Mouse (Mus musculus) cerebellum, adult 11-12 months (tissue): ENCODE measurements around the gene Polr2a.
"Not testable (repeated sequence)": the region's sequence is repeated elsewhere in the genome, so short reads cannot be mapped to it uniquely, and the experiment has no call there.

Experiments used
- DNase-seq: peaks from one replicate; pipeline ENCODE4 v3.0.0; 2022

Polr2a gene

DNA sequence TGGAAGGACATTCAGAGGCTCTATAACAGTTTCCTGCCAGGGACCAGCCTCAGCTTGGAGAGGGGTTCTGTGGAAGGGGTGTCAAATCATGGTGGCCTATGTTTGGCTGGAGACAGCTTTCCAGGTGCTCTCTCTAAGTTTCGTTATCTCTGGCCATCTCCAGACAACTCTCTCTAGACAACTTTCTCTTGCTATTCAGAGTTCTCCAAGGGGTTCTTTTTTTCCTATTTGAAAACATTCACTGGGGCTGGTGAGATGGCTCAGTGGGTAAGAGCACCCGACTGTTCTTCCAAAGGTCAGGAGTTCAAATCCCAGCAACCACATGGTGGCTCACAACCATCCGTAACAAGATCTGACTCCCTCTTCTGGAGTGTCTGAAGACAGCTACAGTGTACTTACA lies 55.1 kb downstream of the Polr2a start:
- not testable (repeated sequence) for DNase-seq

DNA sequence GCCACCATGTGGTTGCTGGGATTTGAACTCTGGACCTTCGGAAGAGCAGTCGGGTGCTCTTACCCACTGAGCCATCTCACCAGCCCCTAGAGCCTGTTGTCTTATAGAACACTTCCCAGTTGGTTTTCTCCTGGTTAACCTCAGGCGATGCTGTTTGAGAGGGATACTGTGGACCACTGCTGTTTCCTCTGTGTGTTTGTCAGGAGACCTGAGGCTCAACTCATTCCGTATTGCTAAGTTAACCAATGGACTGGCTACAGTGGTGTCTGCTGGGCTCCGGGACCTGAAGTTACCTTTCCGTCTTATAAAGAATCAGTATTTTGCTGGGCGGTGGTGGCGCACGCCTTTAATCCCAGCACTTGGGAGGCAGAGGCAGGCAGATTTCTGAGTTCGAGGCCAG lies 55.6 kb downstream of the Polr2a start:
- DNase-seq = not testable (repeated sequence)

DNA sequence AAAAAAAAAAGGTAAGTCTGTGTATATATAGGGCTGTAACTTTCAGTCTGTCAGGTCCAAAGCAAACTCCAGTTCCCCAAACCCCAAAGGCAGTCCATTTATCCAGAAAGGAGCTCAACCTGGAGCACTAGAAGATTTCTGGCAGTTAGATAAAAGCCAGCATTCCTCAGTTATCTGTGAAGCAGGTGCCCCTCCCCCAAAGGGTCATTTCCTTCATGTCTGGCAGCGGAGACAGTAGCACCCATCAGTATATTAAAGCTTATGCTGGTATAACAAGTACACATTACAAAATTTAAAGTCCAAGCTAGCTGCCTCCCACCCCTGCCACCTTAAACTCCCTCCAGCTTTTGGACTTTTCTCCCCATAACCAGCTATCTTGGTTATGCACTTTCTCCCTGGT lies 58.8 kb downstream of the Polr2a start:
- DNase-seq = no peak

DNA sequence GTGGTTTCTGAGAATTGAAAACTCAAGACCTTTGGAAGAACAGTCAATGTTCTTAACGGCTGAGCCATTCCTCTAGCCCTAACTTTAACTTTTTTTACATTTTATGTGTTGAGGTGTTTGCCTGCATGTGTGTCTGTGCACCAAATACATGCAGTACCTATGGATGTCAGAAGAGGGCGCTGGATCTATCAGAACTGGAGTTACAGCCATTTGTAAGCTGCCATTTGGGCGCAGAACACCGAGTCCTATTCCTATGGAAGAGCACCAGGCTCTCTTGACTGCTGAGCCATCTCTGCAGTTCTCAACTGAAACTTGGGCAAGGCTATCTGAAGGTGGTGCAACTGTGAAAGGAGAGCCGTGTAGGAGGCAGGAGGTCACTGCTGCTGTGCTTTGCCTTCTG lies 59.9 kb downstream of the Polr2a start:
- DNase-seq = no peak

DNA sequence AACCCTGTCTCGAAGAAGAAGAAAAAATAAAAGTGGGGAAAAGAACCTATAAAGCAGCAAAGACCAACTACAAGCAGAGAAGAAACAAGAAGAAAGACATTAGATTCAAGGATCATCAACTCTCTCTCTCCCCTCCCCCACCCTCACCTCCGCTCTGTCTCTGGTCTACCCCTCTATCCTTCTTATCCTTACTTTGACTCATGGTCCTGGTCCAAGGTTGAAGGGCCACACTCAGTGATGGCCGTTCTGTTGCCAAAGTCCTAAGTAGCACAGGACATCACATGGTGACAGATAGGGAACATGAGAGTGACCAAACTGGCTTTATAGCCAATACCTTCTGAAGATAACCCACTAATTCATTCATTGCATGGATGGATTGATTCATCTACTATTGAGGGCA lies 61.0 kb downstream of the Polr2a start:
- no peak for DNase-seq

DNA sequence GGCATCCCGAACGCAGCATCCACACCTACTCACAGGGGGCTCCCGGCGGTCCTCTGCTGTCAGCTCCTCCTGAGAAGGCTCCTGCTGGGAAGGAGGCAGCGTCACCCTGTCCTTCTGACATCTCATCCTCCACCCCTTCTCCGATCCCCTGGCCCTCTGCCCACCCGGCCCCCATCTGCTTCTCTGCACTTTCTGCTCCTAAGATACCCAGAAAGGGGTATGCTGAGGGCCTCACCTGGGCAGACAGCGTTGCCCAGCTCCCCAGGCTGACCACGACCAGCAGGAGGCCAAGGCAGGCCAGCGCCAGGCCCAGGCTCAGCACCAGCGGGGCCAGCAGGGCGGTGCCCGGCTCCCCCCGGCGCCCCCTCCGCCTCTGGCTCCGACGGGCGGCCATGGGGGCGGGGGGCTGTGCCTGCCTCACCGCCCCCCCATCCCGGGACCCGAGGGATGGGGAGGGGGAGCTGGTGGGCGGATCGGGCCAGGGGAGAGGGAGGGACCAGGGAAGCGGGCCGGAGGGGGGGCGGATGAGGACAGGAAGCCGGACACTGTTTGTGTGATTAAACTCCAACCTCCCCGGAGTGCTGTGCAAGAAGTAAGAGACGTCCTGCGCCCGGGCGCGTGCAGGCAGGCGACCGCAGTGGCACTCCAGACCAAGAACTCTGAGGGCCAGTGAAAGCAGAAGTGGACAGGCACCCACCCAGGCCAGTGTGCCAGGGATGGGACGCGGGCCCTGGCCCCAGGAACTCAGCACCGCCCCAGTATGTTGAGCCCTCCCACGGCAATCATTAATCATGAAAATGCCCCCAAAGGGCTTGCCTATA lies 62.9 kb downstream of the Polr2a start, which contains the start of the genes Tnfsf12 and Tnfsfm13:
Tnfsf12 (minus strand) TSS at position 489 of the 821 bp plus-strand sequence.
Tnfsfm13 (minus strand) TSS at position 738 of the 821 bp plus-strand sequence.
- DNase-seq = peak; percentile 77

DNA sequence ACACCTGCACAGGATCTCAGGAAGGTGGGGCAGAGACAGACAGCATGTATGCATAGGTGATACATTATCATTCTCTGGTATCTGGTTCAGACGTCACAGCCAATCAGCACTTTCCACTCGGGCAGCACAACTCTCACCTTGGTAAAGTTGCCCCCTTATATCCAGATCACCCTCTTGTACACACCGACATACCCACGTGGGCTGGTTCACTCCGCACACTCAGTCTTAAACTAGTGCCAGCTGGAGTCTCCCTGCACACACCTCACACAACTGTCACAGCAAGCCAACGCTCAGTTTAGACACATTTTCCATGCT lies 63.4 kb downstream of the Polr2a start:
- DNase-seq = no peak

DNA sequence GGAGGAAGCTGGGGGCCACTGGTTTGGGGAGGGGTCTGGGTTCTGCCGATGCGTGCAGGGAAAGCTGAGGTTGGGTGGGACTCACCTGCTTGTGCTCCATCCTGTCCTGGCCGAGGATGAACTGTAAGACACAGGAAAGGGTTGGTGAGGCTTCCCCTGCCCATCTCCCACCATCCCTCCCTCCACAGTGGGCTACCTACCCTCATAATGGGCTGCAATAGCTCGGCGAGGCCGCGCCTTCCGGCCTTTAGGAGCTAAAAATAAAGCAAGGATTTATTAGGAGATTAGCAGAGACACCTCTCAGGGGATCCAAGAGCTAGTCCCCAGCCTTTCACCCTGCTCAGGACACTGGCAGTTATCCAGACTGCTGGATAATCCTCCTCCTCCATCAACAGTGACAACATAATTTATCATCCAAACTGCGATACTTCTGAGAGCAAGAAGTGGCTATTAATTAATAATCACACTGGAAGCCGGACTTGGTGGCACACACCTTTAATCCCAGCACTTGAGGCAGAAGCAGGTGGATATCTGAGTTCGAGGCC lies 64.9 kb downstream of the Polr2a start:
- no peak for DNase-seq

DNA sequence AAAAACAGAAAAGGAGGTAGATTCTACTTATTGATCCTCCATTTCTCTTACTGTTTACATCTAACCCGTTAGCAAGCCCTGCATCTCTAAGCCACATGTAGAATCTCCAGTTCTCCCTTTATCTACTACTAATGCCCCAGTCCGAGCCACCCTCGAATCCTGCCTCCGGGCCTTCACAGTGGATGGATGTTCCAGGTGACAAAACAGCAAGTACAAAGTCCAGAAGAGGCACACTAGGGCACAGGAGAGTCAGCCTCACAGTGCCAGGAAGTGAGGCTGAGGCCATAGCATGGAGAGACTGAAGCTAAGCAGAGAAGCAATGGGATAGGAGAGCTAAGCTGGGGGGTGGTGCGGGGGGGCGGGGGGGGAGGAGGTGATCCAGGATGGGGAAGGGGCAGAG lies 65.6 kb downstream of the Polr2a start:
- no peak for DNase-seq

DNA sequence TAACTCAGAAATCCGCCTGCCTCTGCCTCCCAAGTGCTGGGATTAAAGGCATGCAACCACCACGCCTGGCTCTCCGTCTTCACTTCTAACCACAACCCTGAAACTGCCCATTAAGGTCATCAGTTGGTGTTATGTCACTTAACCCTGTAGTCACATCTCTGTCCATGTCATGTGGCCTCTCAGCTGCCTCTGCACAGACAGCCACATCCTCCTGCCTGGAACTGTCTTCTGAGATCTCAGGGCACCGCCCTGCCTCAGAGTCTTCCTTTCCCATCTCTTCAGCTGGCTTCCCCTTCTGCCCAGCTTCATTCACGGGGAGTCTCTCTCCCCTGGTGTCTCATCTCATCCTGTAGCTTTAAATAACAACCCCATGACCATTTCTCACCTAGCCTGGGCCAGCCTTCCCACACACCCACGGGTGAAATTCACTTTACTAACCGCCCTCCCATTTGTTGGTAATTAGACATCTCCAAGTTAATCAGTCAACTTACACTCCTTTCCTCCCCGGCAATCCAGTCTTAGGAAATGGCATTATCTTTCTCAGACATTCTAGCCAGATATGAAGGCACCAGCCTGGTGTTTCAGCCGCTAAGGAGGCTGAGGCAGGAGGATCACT lies 66.1 kb downstream of the Polr2a start:
- no peak for DNase-seq

DNA sequence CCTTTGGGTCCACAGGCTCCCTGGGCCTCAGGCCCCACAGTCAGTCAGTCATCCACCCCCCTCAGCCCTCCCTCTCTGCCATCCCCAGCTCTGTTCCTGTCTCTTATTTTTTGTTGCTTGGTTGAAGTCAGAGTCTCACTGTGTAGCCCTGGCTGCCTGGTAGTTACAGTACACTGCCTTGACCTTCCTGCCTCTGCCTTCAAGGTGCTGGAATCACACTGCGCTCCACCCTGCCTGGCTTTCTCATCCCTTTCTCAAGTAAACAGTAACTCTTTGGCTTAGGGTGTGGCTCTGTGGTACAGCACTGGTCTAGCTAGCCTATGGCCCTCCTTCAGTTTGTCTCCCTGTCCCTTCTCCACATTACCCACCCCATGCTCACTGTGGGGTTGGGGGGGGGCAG lies 68.5 kb downstream of the Polr2a start:
- DNase-seq = no peak

DNA sequence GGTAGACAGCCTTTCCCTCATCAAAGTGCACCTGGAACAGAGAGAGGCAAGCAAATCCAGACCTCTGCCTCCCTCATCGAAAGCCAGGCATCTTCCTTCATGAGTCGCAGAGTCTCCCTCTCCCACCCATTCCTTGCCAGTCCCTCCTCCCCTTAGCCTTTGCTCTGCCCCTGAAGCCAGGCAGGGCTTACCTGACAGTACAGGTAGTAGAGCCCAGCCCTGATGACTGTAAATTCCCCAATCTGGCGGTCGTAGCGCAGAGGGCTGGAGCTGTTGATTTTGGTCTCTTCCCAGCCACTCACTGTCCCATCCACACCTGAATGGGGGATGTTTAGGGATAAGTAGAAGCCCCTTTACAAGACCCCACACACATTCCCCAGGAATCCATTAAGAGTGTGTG lies 71.4 kb downstream of the Polr2a start:
- DNase-seq = no peak

DNA sequence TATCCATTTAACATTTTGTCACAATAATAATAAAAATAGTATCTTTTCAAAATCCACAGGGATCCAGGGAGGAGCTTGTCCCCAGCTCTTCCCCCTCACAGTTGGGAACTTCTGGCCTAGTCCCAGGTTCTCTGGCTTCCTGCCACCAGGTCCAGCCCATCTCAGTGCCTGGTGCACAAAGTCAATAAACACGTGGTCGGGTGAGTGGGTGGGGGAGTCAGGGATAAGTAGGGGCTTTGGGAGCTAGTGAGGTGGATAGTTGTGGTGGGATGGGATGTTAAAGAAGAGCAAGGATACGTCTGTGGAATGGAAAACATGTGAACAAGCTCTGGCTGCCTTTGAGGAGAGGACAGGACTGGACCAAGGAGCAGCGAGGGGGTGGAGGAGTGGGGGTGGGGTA lies 72.1 kb downstream of the Polr2a start:
- peak; percentile 79 for DNase-seq

DNA sequence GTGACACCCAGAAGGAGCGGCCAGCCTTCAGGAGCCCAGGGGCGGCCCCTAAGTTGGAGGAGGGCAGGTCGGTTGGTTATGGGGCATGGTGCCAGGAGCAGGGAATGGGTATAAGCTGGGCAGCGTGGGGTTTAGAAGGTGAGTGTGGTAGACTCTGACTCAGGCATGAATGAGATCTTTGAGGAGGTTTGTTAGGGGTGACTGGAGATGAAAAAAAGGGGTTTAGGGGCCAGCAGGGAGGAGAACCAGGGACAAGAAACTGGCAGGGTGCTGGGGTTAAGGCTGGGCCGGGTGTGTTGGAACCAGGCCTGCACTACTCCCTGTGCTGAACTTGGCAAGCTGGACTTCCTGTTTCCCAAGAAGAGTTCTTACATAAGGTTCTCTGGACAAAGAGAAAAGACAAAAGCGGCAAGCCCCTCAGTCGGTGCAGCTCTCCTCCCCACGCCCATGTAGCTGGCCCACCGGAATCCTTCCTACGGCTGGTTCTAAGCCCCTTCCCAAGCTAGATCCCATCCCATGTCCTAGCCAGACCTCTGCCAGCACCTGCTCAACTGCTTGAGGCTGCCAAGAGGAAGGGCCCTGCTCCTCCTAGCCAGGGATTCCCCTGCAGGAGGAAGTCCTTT lies 72.8 kb downstream of the Polr2a start, which contains the start of gene Tnfsf13:
Tnfsf13 (minus strand) TSS at position 259 of the 623 bp plus-strand sequence.
- DNase-seq = peak; percentile 92

DNA sequence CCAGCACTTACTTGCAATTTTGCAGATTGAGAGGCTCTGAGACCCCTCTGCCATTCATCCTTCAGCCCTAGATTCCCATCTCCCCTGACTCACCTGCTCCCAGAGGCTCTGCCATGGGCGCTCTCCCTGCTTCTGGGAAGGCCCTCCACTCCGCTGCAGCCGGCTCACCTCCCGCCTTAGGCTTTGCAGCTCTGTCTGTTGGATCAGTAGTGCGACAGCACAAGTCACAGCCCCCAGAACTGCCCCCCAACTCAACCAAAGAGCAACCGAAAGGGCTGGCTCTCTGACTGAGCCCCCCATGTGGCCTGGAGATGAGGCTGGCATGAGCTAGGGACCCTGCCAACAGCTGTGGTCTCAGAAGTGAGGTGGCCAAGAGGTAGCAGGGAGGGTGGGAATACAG lies 73.5 kb downstream of the Polr2a start:
- DNase-seq = peak; percentile 58

DNA sequence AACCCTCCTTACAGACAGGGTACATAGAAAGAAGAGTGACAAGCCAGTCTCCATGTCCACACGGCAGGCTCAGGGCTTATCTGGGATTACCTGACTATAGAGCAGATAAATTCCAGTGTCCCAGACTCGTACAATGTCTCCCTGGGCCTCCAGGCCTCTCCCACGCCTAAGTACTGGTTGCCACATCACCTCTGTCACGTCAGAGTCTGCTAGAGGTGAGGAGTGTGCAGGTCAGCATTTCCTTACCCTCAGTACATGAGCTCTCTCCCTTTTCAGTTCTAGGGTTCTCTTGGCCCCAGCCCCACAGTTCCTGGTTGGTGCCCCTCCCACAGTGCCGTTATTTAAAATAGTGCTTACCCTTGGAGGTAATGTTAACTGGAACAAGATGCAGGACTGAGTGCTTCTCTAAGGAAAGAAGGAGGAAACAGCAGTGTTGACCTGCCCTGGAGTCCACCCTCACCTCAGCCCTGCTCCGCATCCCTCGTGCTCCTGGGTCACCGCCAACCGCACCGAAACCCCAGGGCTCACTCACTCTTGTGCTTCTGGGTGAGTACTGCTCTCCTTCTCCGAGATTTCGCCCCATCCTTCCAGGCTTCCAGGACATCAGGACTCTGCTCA lies 74.2 kb downstream of the Polr2a start:
- DNase-seq = peak; percentile 59
